ENCODE assay signal across 11 mouse cellular contexts in genomic region chr2:118522265-118522664, GRCm38 (mm10). TPM values are rescaled to one million over a fixed set of nuclear protein-coding genes. Genes with fewer than 3 reads are reported as not detected.
DNase-seq lines count a peak whose midpoint lies in the region; ATAC-seq lines count a peak whose summit lies in the region.
"Had no signal": no experiment of that assay in that cellular context is flagged by ENCODE, and none has a peak within 500 bp of the region (broad histone marks: within the 10 kb centered on the region; RNA-seq: fewer than 3 reads in every experiment).

No protein-coding gene starts in this region.

- peak overlapping the region; percentile 92 for H3K27ac ChIP-seq in embryonic facial prominence, embryonic 10.5 days (replicated peaks)
- H3K27ac ChIP-seq in limb, embryonic 10.5 days, result peak overlapping the region; percentile 94

- H3K4me3 ChIP-seq in embryonic facial prominence, embryonic 10.5 days, result no peak overlapping the region
- H3K4me3 ChIP-seq in limb, embryonic 10.5 days, result no peak overlapping the region

- H3K36me3 ChIP-seq in embryonic facial prominence, embryonic 10.5 days (replicated peaks), result no peaks in the 10 kb centered on the region
- no peaks in the 10 kb centered on the region for H3K36me3 ChIP-seq in limb, embryonic 10.5 days

- no peaks in the 10 kb centered on the region for H3K27me3 ChIP-seq in embryonic facial prominence, embryonic 10.5 days (replicated peaks; ENCODE audit: low read depth, poor library complexity, severe bottlenecking)
- H3K27me3 ChIP-seq in limb, embryonic 10.5 days (ENCODE audit: low read depth, poor library complexity, severe bottlenecking), result no peaks in the 10 kb centered on the region

- peak; percentile 27 for DNase-seq in kidney, adult 9 months
- DNase-seq in kidney, postnatal 14 days, result no peak
- DNase-seq in embryonic facial prominence, embryonic 10.5 days (ENCODE audit: low spot score), result no peak
- no peak for DNase-seq in limb, embryonic 10.5 days (ENCODE audit: low spot score)
- no peak for DNase-seq in right cerebral cortex, postnatal 10 days (ENCODE audit: low spot score in 2 of 2)
- DNase-seq: adrenal gland, postnatal 36 days; cerebellum, postnatal 36 days; forebrain, postnatal 0 days; layer of hippocampus, postnatal 36 days had no signal

- no peaks in the 10 kb centered on the region for H3K9me3 ChIP-seq in embryonic facial prominence, embryonic 10.5 days
- no peaks in the 10 kb centered on the region for H3K9me3 ChIP-seq in limb, embryonic 10.5 days (replicated peaks)

- peaks cover 54% of the 10 kb centered on the region for H3K4me1 ChIP-seq in embryonic facial prominence, embryonic 10.5 days
- peaks cover 53% of the 10 kb centered on the region for H3K4me1 ChIP-seq in limb, embryonic 10.5 days

- peak; percentile 83 for ATAC-seq in megakaryocyte progenitor cell, adult 5-6 weeks (replicated peaks; ENCODE audit: poor library complexity)
- no peak for ATAC-seq in frontal cortex, adult (ENCODE audit: low TSS enrichment)
- ATAC-seq: forebrain, postnatal 0 days had no signal

- 22% methylated on average over 2 of the region's 2 CpGs for WGBS in embryonic facial prominence, embryonic 10.5 days
- 31% methylated on average over 2 of the region's 2 CpGs for WGBS in limb, embryonic 10.5 days

RNA-seq across cellular contexts. Expression of gene Bmf, which starts 27.2 kb away (rescaled TPM):
- 5.6 and 6.0 TPM in 2 replicates for polyA plus RNA-seq in embryonic facial prominence, embryonic 10.5 days (2016; fragmentation: Nextera tagmentation; extraction: Ambion mirVana)
- 4.2 and 5.5 TPM in 2 replicates for polyA plus RNA-seq in limb, embryonic 10.5 days (2016; fragmentation: Nextera tagmentation; extraction: Ambion mirVana)
- total RNA-seq in megakaryocyte progenitor cell, adult 5-6 weeks (2015), result 0.20 and 0.56 TPM in 2 replicates
- 0.51 and 0.71 TPM in 2 replicates for total RNA-seq in megakaryocyte progenitor cell, adult 5-6 weeks (2017)

RNA-seq across cellular contexts. Expression of gene Srp14, which starts 42.8 kb away (rescaled TPM):
- 234 and 245 TPM in 2 replicates for polyA plus RNA-seq in embryonic facial prominence, embryonic 10.5 days (2016; fragmentation: Nextera tagmentation; extraction: Ambion mirVana)
- 227 and 232 TPM in 2 replicates for polyA plus RNA-seq in limb, embryonic 10.5 days (2016; fragmentation: Nextera tagmentation; extraction: Ambion mirVana)
- 166 and 168 TPM in 2 replicates for total RNA-seq in megakaryocyte progenitor cell, adult 5-6 weeks (2015)
- total RNA-seq in megakaryocyte progenitor cell, adult 5-6 weeks (2017), result 203 and 225 TPM in 2 replicates
